ENCODE assay signal across 1 mouse cellular context in genomic region chr3:32512686-32513284, GRCm38 (mm10).
TF ChIP-seq lines count a peak whose summit lies in the region.

No protein-coding gene starts in this region.

TF ChIP-seq in MEL, 35 proteins besides CTCF, POLR2A, EP300 and RAD21 (continued from another document):
- no peak for TF ChIP-seq NELFE (IDR thresholded peaks at IDR 0.05; ENCODE audit: low read depth, low read length)
TF ChIP-seq in MEL: peak in this region for 2.
